ENCODE assay signal across 8 mouse cellular contexts in the genomic region with DNA sequence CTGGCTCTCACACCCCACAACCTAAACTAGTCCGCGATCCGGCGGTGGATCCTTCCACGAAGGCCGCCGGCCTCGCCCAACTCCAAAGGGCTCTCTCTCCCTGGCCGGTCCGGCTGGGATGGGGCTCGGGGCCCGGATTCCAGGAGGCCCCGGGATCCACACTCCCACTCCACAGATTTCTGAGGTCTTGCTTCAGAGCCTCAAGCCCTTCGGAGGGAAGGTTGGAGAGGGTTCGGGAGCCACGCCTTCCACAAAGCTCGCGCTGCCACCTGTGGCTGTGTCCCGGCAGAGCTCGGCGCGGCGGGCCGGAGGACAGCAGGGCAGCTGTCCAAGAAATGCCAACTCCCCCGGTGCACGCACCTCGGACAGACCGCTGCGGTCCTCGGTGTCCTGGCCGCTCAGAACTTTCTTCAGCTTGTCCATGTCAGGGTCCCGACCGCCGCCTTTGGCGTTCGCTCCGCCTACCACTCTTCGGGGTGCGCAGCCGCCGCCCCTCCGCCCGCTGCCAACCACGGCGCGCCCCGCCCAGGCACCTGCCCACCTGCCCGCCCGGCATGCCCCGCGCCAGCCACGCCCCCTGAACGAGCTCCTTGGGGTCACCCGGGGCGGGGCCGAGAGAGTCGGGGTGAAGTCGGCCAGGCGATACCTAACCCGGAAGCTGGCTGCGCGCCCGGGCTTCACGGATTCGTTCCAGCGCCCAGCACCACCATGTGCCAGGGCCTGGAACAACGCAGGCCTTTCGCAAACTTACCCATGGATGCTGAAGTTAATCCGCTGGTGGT. TPM values are rescaled to one million over a fixed set of nuclear protein-coding genes. Genes with fewer than 3 reads are reported as not detected.
A peak's percentile ranks its signal among the peaks of the same experiment; 100 is the strongest.
DNase-seq lines count a peak whose midpoint lies in the region; ATAC-seq lines count a peak whose summit lies in the region.

Gene Sft2d2 (minus strand): TSS at position 559 of the 782 bp plus-strand sequence.

- intact Hi-C loops in left cerebral cortex, postnatal 14 days (cut with DNase I), result no loop called here

- peak within 1 kb of the TSS; percentile 69 for H3K9ac ChIP-seq in intestine, embryonic 14.5 days (ENCODE audit: low read length)

- H3K27me3 ChIP-seq in intestine, embryonic 14.5 days (replicated peaks; ENCODE audit: control insufficient read depth, insufficient read depth, low read length), result no peaks in the 10 kb centered on the region

- H3K9me3 ChIP-seq in intestine, embryonic 14.5 days (ENCODE audit: control insufficient read depth, low read length), result no peaks in the 10 kb centered on the region

- peak within 1 kb of the TSS; percentile 73 for H3K4me2 ChIP-seq in intestine, embryonic 14.5 days (ENCODE audit: low read length)

- H3K36me3 ChIP-seq in intestine, embryonic 14.5 days (ENCODE audit: control insufficient read depth, insufficient read depth, low read length), result no peaks in the 10 kb centered on the region

- peak; percentile 89 for ATAC-seq in intestine, embryonic 14.5 days (replicated peaks; ENCODE audit: low FRiP score, low TSS enrichment, low read depth)
- ATAC-seq in megakaryocyte-erythroid progenitor cell, adult 5-6 weeks (replicated peaks; ENCODE audit: low FRiP score, low TSS enrichment, poor library complexity, severe bottlenecking), result peak; percentile 77

- H3K27ac ChIP-seq in intestine, embryonic 14.5 days (ENCODE audit: low read depth), result peak within 1 kb of the TSS; percentile 86

- peak; percentile 90 for DNase-seq in adrenal gland, adult 8-10 months
- DNase-seq in embryo, embryonic 11.5 days (ENCODE audit: low read depth, low spot score), result peak; percentile 70
- DNase-seq in gastrocnemius, postnatal 25 days, result peak; percentile 90
- peak; percentile 91 for DNase-seq in intestine, embryonic 14.5 days (ENCODE audit: low spot score)
- DNase-seq in left cerebral cortex, postnatal 14 days (ENCODE audit: low spot score in 2 of 2), result peak; percentile 51 to 72
- DNase-seq in right cerebral cortex, postnatal 14 days, result peak; percentile 77
- DNase-seq in urinary bladder, postnatal 36 days (ENCODE audit: low spot score in 2 of 2), result peak; percentile 88 to 93

- peak within 1 kb of the TSS; percentile 64 for H3K4me3 ChIP-seq in intestine, embryonic 14.5 days (ENCODE audit: low read depth, low read length)

- H3K4me1 ChIP-seq in intestine, embryonic 14.5 days (replicated peaks; ENCODE audit: control insufficient read depth, insufficient read depth, low read length), result peaks cover 10% of the 10 kb centered on the region; the same call in 1 of the 2 replicates

- WGBS in intestine, embryonic 14.5 days, result under 1% methylated on average over 68 of the region's 69 CpGs

RNA-seq across cellular contexts. Expression of gene Sft2d2, which starts in this region (rescaled TPM):
- 10 to 100 TPM; 36.9 to 45.8 (median 41.3) TPM for total RNA-seq in adrenal gland, adult 8-10 months (2022)
- 1 to 10 TPM; 7.4 to 7.5 TPM for total RNA-seq in gastrocnemius, postnatal 25 days (2021)
- polyA plus RNA-seq in intestine, embryonic 14.5 days (2014; fragmentation: Nextera tagmentation; extraction: Ambion mirVana), result 30.8 and 31.7 TPM in 2 replicates
- total RNA-seq in left cerebral cortex, postnatal 14 days (2021), result 1 to 10 TPM; 8.1 to 9.5 TPM
- total RNA-seq in megakaryocyte-erythroid progenitor cell, adult 5-6 weeks (2014; fragmentation: Nextera tagmentation), result 9.0 and 14.5 TPM in 2 replicates
- total RNA-seq in megakaryocyte-erythroid progenitor cell, adult 5-6 weeks (2017), result 16.0 and 17.7 TPM in 2 replicates

Comparison
In these comparisons a context has a peak if more than half of its experiments do, and no peak if none do; other contexts are left out.
1. Peak in every context shown above with its lines: DNase-seq, ATAC-seq, H3K4me3 ChIP-seq and H3K27ac ChIP-seq.